Mouse (Mus musculus) Muller cell, postnatal 12 days (primary cell): Measurements from ENCODE around the gene Olfr688.
A peak's percentile ranks its signal among the peaks of the same experiment; 100 is the strongest.

ENCODE experiments used
- DNase-seq: peaks from one replicate; pipeline ENCODE4 v3.0.0-alpha.2; 2015; ENCODE audit errors: inconsistent ontology term

Olfr688 gene

GRCm38 (mm10) chr7:105287795-105288194 is at the start of gene Olfr688:
Gene Olfr688 (plus strand): TSS chr7:105288095.
- no peak for DNase-seq

GRCm38 (mm10) chr7:105247671-105248070 is 40.2 kb upstream of the Olfr688 start:
- no peak for DNase-seq

- no peak for DNase-seq
Observed at GRCm38 (mm10) chr7:105248197-105248596, 39.7 kb upstream of the Olfr688 start.

- DNase-seq, result peak; percentile 2
Observed at GRCm38 (mm10) chr7:105256656-105257055, 31.2 kb upstream of the Olfr688 start.

GRCm38 (mm10) chr7:105272426-105272825 is 15.5 kb upstream of the Olfr688 start:
- no peak for DNase-seq

- peak; percentile 24 for DNase-seq
Observed at GRCm38 (mm10) chr7:105290051-105290450, 2.2 kb downstream of the Olfr688 start.

- no peak for DNase-seq
Observed at GRCm38 (mm10) chr7:105310865-105311264, 23.0 kb downstream of the Olfr688 start, which contains the start of gene Olfr689. Gene Olfr689 (plus strand): TSS chr7:105311165.

GRCm38 (mm10) chr7:105325302-105325701 is 37.4 kb downstream of the Olfr688 start:
- no peak for DNase-seq

- no peak for DNase-seq
Observed at GRCm38 (mm10) chr7:105334004-105334403, 46.1 kb downstream of the Olfr688 start, which contains the start of gene Olfr690. Gene Olfr690 (minus strand): TSS chr7:105334104.
